Mouse (Mus musculus) olfactory bulb, adult 2 months (tissue): Measurements from ENCODE around the gene Dhx16.

Experiments used
- CTCF ChIP-seq: fragments of 200-500 bp; IDR thresholded peaks from 2 replicates; pipeline ENCODE4 v1.5.1; 2012; ENCODE audit warnings: low read depth, mild to moderate bottlenecking, low read length, moderate library complexity; ENCODE audit not compliant: insufficient read depth
- POLR2A ChIP-seq: fragments of 200-500 bp; IDR thresholded peaks from 2 replicates; pipeline ENCODE4 v1.6.1; 2012; ENCODE audit warnings: mild to moderate bottlenecking, low read depth, low read length, moderate library complexity; ENCODE audit not compliant: insufficient read depth

- TF ChIP-seq CTCF (peak; percentile 44; the same call in 1 of the 2 replicates), POLR2A (peak; percentile 67; the same call in 1 of the 2 replicates)
These were observed 18.3 kb upstream of the Dhx16 start, which contains the start of gene Nrm for GRCm38 (mm10) chr17:35861198-35861857.
